Mouse (Mus musculus) liver, adult (tissue): Measurements from ENCODE around the gene Lgals3bp.

Experiments
- GATA4 ChIP-seq: IDR thresholded peaks from 2 replicates; pipeline ENCODE4 v1.6.1; 2014; ENCODE audit warnings: mild to moderate bottlenecking, low read length; ENCODE audit not compliant: insufficient replicate concordance

Gene Lgals3bp

DNA sequence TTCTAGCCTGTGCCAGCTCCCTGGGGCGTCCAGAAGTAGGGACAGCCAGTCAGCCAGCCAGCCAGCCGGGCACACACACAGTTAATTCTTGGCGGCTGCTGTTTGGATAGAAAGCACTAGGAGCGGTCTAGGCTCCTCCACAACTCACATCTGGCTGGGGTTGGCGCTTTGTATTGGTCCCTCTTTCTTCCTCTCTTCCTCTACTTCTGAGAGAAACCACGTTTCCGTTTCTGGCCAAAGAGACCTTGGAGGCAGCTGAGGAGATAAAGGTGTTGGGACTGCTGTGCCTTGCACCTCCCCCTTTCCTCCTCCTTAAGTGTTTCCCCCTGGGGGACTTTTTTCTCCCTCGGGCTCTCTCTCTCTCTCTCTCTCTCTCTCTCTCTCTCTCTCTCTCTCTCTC lies 26.1 kb upstream of the Lgals3bp start, which contains the start of gene C1qtnf1:
Gene C1qtnf1 (plus strand): TSS at position 218 of the 400 bp plus-strand sequence.
- no peak for TF ChIP-seq GATA4

- no peak for TF ChIP-seq GATA4
Measured at GRCm38 (mm10) chr11:118427266-118427779, 25.4 kb upstream of the Lgals3bp start.

- TF ChIP-seq GATA4, result no peak
Measured at GRCm38 (mm10) chr11:118426765-118427164, 24.9 kb upstream of the Lgals3bp start.

DNA sequence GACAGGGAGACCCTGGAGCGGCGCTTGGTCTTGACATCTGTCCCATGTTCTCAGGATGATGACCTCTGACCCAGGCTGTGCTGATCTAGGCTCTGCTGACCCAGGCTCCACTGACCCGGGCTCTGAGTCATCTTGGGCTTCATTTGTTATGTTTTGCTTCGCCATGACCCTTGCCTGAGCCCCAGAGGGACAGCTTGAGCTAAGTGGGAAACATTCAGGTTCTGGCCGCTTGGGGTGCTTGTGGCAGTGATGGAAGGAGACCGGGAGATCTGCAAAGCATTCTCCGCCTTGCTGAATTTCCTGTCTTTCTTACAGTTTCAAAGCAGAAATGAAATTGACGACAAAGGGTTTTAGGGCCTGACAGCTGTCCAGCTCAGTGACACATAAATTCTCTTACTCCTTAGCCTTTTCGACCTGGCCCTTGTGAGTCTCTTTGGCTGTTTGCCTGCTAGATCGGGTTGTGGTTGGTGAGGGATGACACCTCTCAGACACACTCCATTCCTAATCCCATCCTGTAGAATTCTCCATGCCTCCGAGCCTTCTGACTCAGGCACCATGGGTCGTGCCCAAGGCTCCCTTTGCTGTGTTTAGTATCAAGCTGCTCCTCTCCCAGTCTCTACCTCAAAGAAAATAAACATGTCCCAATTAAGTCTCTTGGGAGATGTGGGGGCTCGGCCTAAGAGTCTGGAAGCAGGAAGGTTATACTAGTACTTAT lies 22.9 kb upstream of the Lgals3bp start:
- TF ChIP-seq GATA4, result peak; percentile 41; the same call in 1 of the 2 replicates

DNA sequence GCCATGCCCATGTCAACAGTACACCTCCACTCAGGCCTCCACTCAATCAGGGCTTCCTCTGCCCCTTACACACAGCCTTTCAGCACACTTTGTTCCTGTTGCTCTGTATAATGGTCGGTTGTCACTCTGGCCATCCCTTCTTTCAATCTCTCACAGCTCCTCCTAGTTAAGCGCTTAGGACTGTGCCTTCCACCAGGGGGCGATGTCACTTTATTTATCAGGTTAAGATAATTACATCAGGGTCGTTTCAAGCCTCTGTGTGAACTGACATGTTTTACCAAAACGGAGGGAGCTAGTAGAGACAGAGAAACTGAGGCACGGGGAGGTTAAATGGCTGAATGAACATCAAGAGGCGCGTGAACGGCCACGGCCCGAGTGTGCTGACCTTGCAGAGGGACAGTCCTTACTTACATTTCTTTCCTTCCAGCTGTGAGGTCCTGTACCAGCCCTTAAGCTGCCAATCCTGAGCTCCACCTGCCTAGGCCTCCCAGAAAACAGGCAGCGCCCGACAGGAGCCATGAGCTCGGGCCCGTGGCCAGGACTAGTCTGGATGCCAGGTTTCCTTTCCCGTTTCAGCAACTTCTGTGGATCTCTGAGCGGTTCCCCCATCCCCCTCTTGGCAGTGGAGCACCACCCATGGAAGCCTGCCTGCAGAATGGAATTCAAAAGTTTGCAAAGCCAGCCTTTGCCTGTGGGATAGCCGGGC lies 21.5 kb upstream of the Lgals3bp start:
- no peak for TF ChIP-seq GATA4

GRCm38 (mm10) chr11:118420261-118420660 lies 18.4 kb upstream of the Lgals3bp start:
- no peak for TF ChIP-seq GATA4

DNA sequence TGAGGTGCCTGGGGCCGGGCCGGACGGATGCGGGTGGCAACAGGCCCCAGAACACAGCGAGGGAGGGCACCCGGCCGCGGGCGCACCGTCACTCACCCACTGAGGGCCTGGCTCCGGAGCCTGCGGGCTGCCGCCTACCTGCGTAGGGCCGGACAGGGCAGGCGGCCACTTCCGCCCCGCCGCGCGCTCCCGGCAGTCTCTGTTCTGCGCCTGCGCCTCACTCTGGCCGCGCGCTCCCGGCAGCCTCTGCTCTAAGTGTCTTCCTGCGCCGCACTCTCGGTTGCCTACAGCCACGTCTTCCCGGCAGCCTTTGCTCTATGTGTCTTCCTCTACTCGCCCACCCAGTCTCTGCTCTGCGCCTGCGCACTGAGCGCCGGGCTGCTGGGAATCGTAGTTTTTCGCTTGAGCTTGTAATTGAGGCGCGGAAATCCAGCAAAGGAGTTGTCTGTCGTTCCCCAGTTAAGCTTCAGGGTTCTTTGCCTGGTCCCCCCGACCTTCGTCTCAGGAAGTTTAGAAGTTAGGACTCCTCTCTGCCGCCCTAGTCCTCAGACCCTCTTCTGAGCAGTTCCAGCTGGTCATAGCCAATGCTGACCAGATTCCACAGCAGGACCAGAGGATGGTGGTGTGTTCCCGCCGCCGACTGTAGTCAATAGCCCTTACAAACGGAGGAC lies 17.1 kb upstream of the Lgals3bp start, which contains the start of gene Cant1:
Gene Cant1 (minus strand): TSS at position 253 of the 671 bp plus-strand sequence.
- TF ChIP-seq GATA4, result no peak

DNA sequence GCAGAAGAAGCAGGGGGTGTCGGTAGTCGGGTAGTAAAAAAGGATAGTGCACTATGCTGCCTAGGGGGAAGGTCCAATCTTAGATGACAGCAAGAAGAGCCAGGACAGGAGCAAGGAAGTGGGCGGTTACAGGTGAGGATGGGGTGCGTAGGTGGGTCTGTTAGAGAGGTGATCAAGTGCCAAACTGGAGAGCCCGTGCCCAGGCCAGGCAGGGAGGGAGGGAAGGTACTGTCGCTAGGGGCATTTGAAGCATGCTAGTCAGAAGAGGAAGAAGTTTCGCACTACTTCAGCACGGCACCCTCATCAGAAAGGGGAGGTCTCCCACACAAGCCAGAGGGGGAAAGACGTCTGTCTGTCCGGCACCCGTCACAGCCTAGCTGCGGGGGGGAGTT lies 16.5 kb upstream of the Lgals3bp start:
- TF ChIP-seq GATA4, result no peak

DNA sequence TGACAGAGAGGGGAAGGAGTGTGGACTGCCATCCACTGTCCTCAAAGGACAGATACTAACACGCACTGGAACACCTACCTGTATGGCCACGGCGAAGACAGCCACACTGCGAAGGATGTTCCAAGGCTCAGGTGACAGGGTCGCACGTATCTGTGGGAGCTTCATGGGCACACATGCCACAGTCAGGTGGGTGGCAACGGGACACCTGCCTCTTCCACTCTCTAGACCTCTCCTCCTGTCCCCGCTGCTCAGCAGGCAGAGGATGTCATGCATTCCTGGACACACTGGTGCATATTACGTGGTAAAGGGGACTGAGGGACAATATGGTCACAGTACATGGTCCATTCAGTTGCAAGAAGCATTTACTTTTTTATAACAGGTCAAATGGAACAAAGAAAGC lies 15.6 kb upstream of the Lgals3bp start:
- no peak for TF ChIP-seq GATA4

DNA sequence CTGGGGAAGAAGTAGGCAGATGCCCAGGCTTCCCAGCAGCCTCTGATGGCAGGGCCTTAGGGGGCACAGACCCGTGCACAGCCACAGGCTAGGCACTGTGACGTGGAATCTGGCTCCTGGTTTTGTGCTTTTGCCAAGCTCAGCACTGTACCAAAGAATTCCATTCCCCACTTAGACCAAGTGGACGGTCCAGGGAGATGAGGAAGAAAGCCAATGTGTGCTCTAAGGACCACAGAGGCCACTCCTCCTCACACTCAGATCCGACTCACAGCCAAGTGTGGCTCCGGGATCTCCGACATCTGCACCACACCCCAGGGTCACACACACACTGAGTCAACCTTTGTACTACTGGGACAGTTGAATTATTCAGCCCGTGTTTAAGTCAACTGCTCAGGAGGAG lies 14.2 kb upstream of the Lgals3bp start:
- no peak for TF ChIP-seq GATA4

GRCm38 (mm10) chr11:118415630-118416029 lies 13.7 kb upstream of the Lgals3bp start:
- no peak for TF ChIP-seq GATA4

GRCm38 (mm10) chr11:118414270-118414669 lies 12.4 kb upstream of the Lgals3bp start:
- TF ChIP-seq GATA4, result no peak

DNA sequence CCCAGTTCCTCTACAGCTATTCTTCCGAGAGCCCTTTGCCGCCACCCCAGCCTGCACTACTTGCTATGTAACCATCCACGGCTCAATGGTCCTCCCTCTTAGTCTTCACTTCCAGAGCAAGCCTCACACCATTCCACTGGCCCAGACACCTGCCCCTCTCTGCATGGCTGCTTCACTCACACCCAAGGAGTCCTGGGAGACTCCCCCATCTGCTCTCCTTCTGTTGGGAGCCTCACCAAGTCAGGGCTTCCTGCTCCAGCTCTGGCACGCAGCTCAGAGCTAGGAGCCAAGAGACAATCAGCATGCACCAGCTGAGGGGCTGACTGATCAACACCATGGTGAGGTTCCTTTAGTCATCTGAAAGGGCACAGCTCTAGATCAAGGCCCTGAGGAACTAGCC lies 11.2 kb upstream of the Lgals3bp start:
- no peak for TF ChIP-seq GATA4

GRCm38 (mm10) chr11:118412601-118413000 lies 10.7 kb upstream of the Lgals3bp start:
- TF ChIP-seq GATA4, result no peak

DNA sequence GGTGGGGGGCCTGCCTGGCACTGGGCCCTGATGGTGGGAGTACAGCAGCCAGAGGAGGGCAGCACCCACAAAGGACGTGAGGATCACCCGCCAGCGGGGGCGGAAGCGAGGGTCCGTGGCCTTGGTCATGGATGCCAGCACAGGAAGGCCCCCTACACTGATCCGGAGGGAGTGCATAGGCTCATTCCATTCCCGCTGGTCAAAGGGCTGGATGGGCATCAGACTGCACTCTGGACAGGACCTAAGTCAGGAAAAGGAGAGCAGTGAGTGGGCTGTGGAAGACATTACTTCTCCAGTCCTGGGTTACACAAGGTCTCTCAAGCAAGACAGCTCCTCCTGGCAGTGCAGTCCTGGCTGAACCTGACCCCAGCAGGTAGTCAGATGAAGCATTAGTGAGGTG lies 9.4 kb upstream of the Lgals3bp start:
- TF ChIP-seq GATA4, result no peak

- TF ChIP-seq GATA4, result no peak
Measured at GRCm38 (mm10) chr11:118410479-118410878, 8.6 kb upstream of the Lgals3bp start.

- no peak for TF ChIP-seq GATA4
Measured at GRCm38 (mm10) chr11:118410073-118410444, 8.2 kb upstream of the Lgals3bp start.
